Mouse (Mus musculus) heart, embryonic 15.5 days (tissue): ENCODE measurements around the gene Gm2001. TPM values are rescaled to one million over a fixed set of nuclear protein-coding genes. Genes with fewer than 3 reads are reported as not detected.
"Not testable (repeated sequence)": the region's sequence is repeated elsewhere in the genome, so short reads cannot be mapped to it uniquely, and the experiment has no call there.

ENCODE experiments used
- ATAC-seq: fragments of 200-750 bp; cut with Nextera tagmentation; replicated peaks from 2 replicates; pipeline ENCODE4 v1.8.0; 2017; ENCODE audit warnings: low read depth, moderate TSS enrichment; ENCODE audit not compliant: insufficient number of reproducible peaks, insufficient read depth, low FRiP score
- H3K27ac ChIP-seq: fragments of 300-500 bp; sonication (generic); 2 replicates; pipeline ENCODE4 v1.5.1; 2015; ENCODE audit warnings: mild to moderate bottlenecking, inconsistent platforms
- H3K27me3 ChIP-seq: fragments of 300-500 bp; sonication (generic); 2 replicates; pipeline ENCODE4 v1.6.1; 2015; ENCODE audit warnings: inconsistent platforms
- H3K36me3 ChIP-seq: fragments of 300-500 bp; sonication (generic); 2 replicates; pipeline ENCODE4 v1.6.1; 2015; ENCODE audit warnings: mild to moderate bottlenecking, inconsistent platforms
- H3K4me1 ChIP-seq: fragments of 300-500 bp; sonication (generic); replicated peaks from 2 replicates; pipeline ENCODE4 v1.6.1; 2015; ENCODE audit warnings: inconsistent platforms
- H3K4me2 ChIP-seq: fragments of 300-500 bp; sonication (generic); 2 replicates; pipeline ENCODE4 v1.6.1; 2015; ENCODE audit warnings: inconsistent platforms, mild to moderate bottlenecking, moderate library complexity
- H3K4me3 ChIP-seq: fragments of 300-500 bp; sonication (generic); 2 replicates; pipeline ENCODE4 v1.5.1; 2015; ENCODE audit warnings: mild to moderate bottlenecking, inconsistent platforms
- H3K9ac ChIP-seq: fragments of 300-500 bp; sonication (generic); 2 replicates; pipeline ENCODE4 v1.6.1; 2015; ENCODE audit warnings: mild to moderate bottlenecking, inconsistent platforms
- H3K9me3 ChIP-seq: fragments of 300-500 bp; sonication (generic); replicated peaks from 2 replicates; pipeline ENCODE4 v1.6.1; 2016; ENCODE audit warnings: inconsistent platforms
- WGBS: fragments of 180-500 bp; shearing (Covaris S2); methylation state at CpG from one replicate; pipeline ENCODE4 v1.1.7; 2015; ENCODE audit warnings: mixed read lengths; 5-methylcytosine and 5-hydroxymethylcytosine counted together
- polyA plus RNA-seq: library from polyadenylated mRNA; unstranded; fragments of >200 nt; fragmentation: Nextera tagmentation; extraction: Ambion mirVana; gene quantifications from 2 replicates; pipeline ENCODE4 v1.2.1, GENCODE M21; 2015

The Gm2001 gene
- polyA plus RNA-seq, result not detected in 2 replicates

- not testable (repeated sequence) for H3K36me3 ChIP-seq, H3K4me2 ChIP-seq, H3K4me1 ChIP-seq, H3K27ac ChIP-seq, H3K9me3 ChIP-seq, ATAC-seq, H3K4me3 ChIP-seq, H3K27me3 ChIP-seq, H3K9ac ChIP-seq
- 71% methylated on average over 2 of the region's 2 CpGs for WGBS
Observed at GRCm38 (mm10) chr12:87842239-87842638, at the start of gene Gm2001. Gm2001 (minus strand) TSS chr12:87842339.

- not testable (repeated sequence) for H3K36me3 ChIP-seq, H3K4me2 ChIP-seq, H3K4me1 ChIP-seq, H3K4me3 ChIP-seq, H3K9ac ChIP-seq, H3K9me3 ChIP-seq, ATAC-seq, H3K27ac ChIP-seq, H3K27me3 ChIP-seq
- WGBS, result 76% methylated on average over 5 of the region's 5 CpGs
Observed at GRCm38 (mm10) chr12:87873772-87874171, 31.6 kb upstream of the Gm2001 start, which contains the start of gene Gm2016. Gm2016 (plus strand) TSS chr12:87874072.

DNA sequence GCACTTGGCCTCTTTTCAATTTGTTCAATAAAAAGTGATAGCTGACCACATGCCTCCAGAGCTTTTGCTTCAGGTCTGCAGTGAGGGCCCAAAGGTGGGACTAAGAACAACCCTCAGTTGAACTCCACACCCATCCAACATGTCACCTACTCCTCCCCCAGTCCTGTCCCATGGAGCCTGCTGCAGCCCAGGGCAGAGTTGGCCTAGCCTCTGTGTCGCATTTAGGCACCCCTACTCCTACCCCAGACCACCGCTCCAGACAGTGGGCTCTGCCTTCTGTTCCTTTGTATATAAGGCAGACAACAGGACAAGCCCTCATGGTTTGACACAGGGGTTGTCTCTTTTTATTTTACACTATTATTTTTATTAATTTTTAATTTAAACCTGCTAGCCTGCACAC is 21.9 kb upstream of the Gm2001 start:
- H3K4me1 ChIP-seq, H3K27ac ChIP-seq, H3K4me3 ChIP-seq, ATAC-seq, H3K4me2 ChIP-seq, H3K36me3 ChIP-seq, H3K27me3 ChIP-seq, H3K9ac ChIP-seq, H3K9me3 ChIP-seq: not testable (repeated sequence)
- WGBS, result 73% methylated on average over 2 of the region's 2 CpGs

GRCm38 (mm10) chr12:87863638-87864037 is 21.5 kb upstream of the Gm2001 start:
- not testable (repeated sequence) for H3K4me2 ChIP-seq, H3K9me3 ChIP-seq, H3K27ac ChIP-seq, ATAC-seq, H3K4me1 ChIP-seq, H3K36me3 ChIP-seq, H3K27me3 ChIP-seq, H3K4me3 ChIP-seq, H3K9ac ChIP-seq
- WGBS, result 89% methylated on average over 9 of the region's 11 CpGs

- H3K4me3 ChIP-seq, H3K9ac ChIP-seq, H3K9me3 ChIP-seq, H3K27me3 ChIP-seq, H3K4me2 ChIP-seq, ATAC-seq, H3K27ac ChIP-seq, H3K4me1 ChIP-seq, H3K36me3 ChIP-seq: not testable (repeated sequence)
- WGBS, result 76% methylated on average over 23 of the region's 23 CpGs
Observed at GRCm38 (mm10) chr12:87861740-87862692, 19.9 kb upstream of the Gm2001 start.

GRCm38 (mm10) chr12:87856067-87856466 is 13.9 kb upstream of the Gm2001 start:
- not testable (repeated sequence) for H3K4me1 ChIP-seq, H3K9me3 ChIP-seq, H3K36me3 ChIP-seq, H3K27ac ChIP-seq, H3K4me3 ChIP-seq, H3K27me3 ChIP-seq, H3K4me2 ChIP-seq, H3K9ac ChIP-seq, ATAC-seq
- WGBS, result 55% methylated on average over 1 of the region's 1 CpGs

GRCm38 (mm10) chr12:87850657-87851056 is 8.5 kb upstream of the Gm2001 start:
- not testable (repeated sequence) for H3K4me3 ChIP-seq, H3K4me2 ChIP-seq, ATAC-seq, H3K9ac ChIP-seq, H3K36me3 ChIP-seq, H3K27ac ChIP-seq, H3K9me3 ChIP-seq, H3K27me3 ChIP-seq, H3K4me1 ChIP-seq
- no CpG with 5 or more reads among the region's 2 CpGs for WGBS

DNA sequence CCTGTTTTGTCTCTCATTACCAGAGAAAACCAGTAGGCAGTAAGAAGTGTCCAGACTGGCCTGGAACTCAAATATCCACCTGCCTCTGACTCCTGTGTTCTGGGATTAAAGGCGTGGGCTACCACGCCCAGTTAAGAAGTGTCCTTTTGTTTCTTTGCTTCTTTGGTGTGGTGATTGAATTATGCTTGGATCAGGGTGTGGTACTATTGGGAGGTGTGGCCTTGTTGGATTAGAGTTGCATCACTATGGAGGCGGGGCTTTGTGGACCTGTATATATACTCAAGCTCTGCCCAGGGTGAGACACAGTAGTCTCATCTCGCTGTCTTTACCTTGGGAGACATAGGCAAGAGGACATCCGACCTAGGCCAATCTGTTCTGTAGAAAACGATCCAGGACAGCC is 25.9 kb downstream of the Gm2001 start, which contains the start of gene BB287469:
BB287469 (plus strand) TSS at position 301 of the 400 bp plus-strand sequence.
- H3K4me2 ChIP-seq, ATAC-seq, H3K4me3 ChIP-seq, H3K27ac ChIP-seq, H3K27me3 ChIP-seq, H3K36me3 ChIP-seq, H3K4me1 ChIP-seq, H3K9ac ChIP-seq, H3K9me3 ChIP-seq: not testable (repeated sequence)
- 74% methylated on average over 3 of the region's 6 CpGs for WGBS

DNA sequence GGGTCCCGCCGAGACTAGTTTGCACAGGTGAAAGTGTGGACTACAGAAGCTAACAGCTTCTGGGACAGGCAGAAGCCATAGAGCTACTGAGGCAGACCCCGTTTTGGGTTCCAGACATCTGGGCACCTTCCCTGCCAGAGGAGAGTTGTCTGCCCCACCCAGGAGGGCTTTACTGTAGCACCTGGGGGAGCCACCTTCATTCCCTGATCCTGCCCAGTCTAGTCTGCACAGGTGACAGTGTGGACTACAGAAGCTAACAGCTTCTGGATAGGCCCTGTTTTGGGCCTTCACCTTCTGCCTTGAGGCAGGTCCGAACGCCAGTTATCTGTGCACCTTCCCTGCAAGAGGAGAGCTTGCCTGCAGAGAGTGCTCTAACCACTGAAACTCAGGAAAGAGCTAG is 44.2 kb downstream of the Gm2001 start:
- not testable (repeated sequence) for H3K4me2 ChIP-seq, H3K4me1 ChIP-seq, H3K27ac ChIP-seq, H3K4me3 ChIP-seq, H3K9ac ChIP-seq, ATAC-seq, H3K9me3 ChIP-seq, H3K36me3 ChIP-seq, H3K27me3 ChIP-seq
- 80% methylated on average over 5 of the region's 5 CpGs for WGBS

- not testable (repeated sequence) for H3K9me3 ChIP-seq, H3K4me2 ChIP-seq, H3K4me3 ChIP-seq, H3K27me3 ChIP-seq, ATAC-seq, H3K36me3 ChIP-seq, H3K9ac ChIP-seq, H3K27ac ChIP-seq, H3K4me1 ChIP-seq
- WGBS, result 67% methylated on average over 1 of the region's 1 CpGs
Observed at GRCm38 (mm10) chr12:87795212-87795611, 46.9 kb downstream of the Gm2001 start, which contains the start of gene Gm21936. Gm21936 (plus strand) TSS chr12:87795512.
